Comparison of ENCODE assay signal across 13 mouse cellular contexts in the genomic region with DNA sequence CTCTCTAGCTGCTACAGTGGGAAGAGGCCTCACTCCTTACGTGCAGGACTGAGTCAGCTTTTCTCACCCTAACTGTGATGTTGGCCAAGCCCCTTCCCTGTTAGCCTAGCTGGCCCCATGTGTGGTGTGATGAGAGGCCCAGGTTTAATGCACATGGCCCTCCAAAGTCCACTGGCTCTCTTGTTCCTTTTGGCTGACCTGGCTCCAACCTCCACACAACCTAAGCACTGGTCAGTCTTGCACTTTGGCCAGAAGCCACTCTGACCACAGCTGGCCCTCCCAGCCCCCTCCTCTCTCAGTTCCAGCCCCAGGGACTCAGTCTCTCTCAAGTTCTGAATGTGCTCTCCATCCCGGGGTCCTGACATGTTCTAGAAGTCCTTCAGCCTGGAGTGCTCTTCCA. TPM values are rescaled to one million over a fixed set of nuclear protein-coding genes. Genes with fewer than 3 reads are reported as not detected.
DNase-seq lines count a peak whose midpoint lies in the region; ATAC-seq and TF ChIP-seq lines count a peak whose summit lies in the region.
"Had no signal": no experiment of that assay in that cellular context is flagged by ENCODE, and none has a peak within 500 bp of the region (broad histone marks: within the 10 kb centered on the region; RNA-seq: fewer than 3 reads in every experiment).

No protein-coding gene starts in this region.

- no peak overlapping the region for H3K9ac ChIP-seq in hindbrain, postnatal 0 days (replicated peaks; ENCODE audit: low read length)
- no peak overlapping the region for H3K9ac ChIP-seq in midbrain, embryonic 13.5 days (replicated peaks)
- H3K9ac ChIP-seq in midbrain, embryonic 14.5 days (replicated peaks; ENCODE audit: low read length) = no peak overlapping the region
- H3K9ac ChIP-seq: embryonic facial prominence, embryonic 15.5 days; neural tube, embryonic 13.5 days had no signal

- peak overlapping the region; percentile 92 for H3K27ac ChIP-seq in hindbrain, embryonic 10.5 days
- no peak overlapping the region for H3K27ac ChIP-seq in hindbrain, postnatal 0 days
- H3K27ac ChIP-seq in midbrain, embryonic 13.5 days = peak overlapping the region; percentile 85; the same call in 1 of the 2 replicates
- H3K27ac ChIP-seq in midbrain, embryonic 14.5 days (replicated peaks; ENCODE audit: low read depth, low read length) = no peak overlapping the region

- H3K4me2 ChIP-seq in hindbrain, postnatal 0 days (ENCODE audit: low read depth, low read length) = no peak overlapping the region
- no peak overlapping the region for H3K4me2 ChIP-seq in midbrain, embryonic 13.5 days (replicated peaks)
- H3K4me2 ChIP-seq in midbrain, embryonic 14.5 days (ENCODE audit: low read length) = no peak overlapping the region
- H3K4me2 ChIP-seq: embryonic facial prominence, embryonic 15.5 days; neural tube, embryonic 13.5 days had no signal

- TF ChIP-seq POLR2A in lung, adult 2 months (IDR thresholded peaks at IDR 0.05; ENCODE audit: borderline replicate concordance, extremely low read depth, low read depth, low read length) = no peak

- no peaks in the 10 kb centered on the region for H3K36me3 ChIP-seq in hindbrain, embryonic 10.5 days
- H3K36me3 ChIP-seq in hindbrain, postnatal 0 days (ENCODE audit: insufficient read depth, low read length) = no peaks in the 10 kb centered on the region
- no peaks in the 10 kb centered on the region for H3K36me3 ChIP-seq in midbrain, embryonic 13.5 days
- no peaks in the 10 kb centered on the region for H3K36me3 ChIP-seq in midbrain, embryonic 14.5 days (ENCODE audit: control insufficient read depth, insufficient read depth, low read length)
- H3K36me3 ChIP-seq: embryonic facial prominence, embryonic 15.5 days; neural tube, embryonic 13.5 days had no signal

- H3K27me3 ChIP-seq in hindbrain, embryonic 10.5 days (ENCODE audit: insufficient read depth, poor library complexity, severe bottlenecking) = no peaks in the 10 kb centered on the region
- H3K27me3 ChIP-seq in hindbrain, postnatal 0 days (ENCODE audit: insufficient read depth, low read length) = no peaks in the 10 kb centered on the region
- no peaks in the 10 kb centered on the region for H3K27me3 ChIP-seq in midbrain, embryonic 13.5 days
- H3K27me3 ChIP-seq in midbrain, embryonic 14.5 days (ENCODE audit: control insufficient read depth, insufficient read depth, low read length) = no peaks in the 10 kb centered on the region
- H3K27me3 ChIP-seq: embryonic facial prominence, embryonic 15.5 days; neural tube, embryonic 13.5 days had no signal

- DNase-seq in hindbrain, embryonic 10.5 days (ENCODE audit: low spot score) = no peak
- no peak for DNase-seq in hindbrain, postnatal 0 days (ENCODE audit: low spot score)
- no peak for DNase-seq in midbrain, embryonic 14.5 days
- peak; percentile 26 for DNase-seq in kidney, postnatal 10 days
- no peak for DNase-seq in right cerebral cortex, adult 2 months (ENCODE audit: low spot score in 2 of 2)
- DNase-seq in lung, adult 2 months = no peak
- DNase-seq: heart, adult 18-20 months; heart, postnatal 4 days; thymus, adult 2 months had no signal

- H3K9me3 ChIP-seq in hindbrain, embryonic 10.5 days = no peaks in the 10 kb centered on the region
- H3K9me3 ChIP-seq in hindbrain, postnatal 0 days (ENCODE audit: low read length) = no peaks in the 10 kb centered on the region
- H3K9me3 ChIP-seq in midbrain, embryonic 13.5 days = no peaks in the 10 kb centered on the region
- no peaks in the 10 kb centered on the region for H3K9me3 ChIP-seq in midbrain, embryonic 14.5 days (ENCODE audit: control insufficient read depth, low read length)
- H3K9me3 ChIP-seq: embryonic facial prominence, embryonic 15.5 days; neural tube, embryonic 13.5 days had no signal

- ATAC-seq in hindbrain, postnatal 0 days = no peak
- no peak for ATAC-seq in midbrain, embryonic 13.5 days
- ATAC-seq in midbrain, embryonic 14.5 days (ENCODE audit: low FRiP score, low TSS enrichment) = no peak

- 77% methylated on average over 2 of the region's 2 CpGs for WGBS in hindbrain, embryonic 10.5 days
- WGBS in hindbrain, postnatal 0 days = 89% methylated on average over 2 of the region's 2 CpGs
- WGBS in midbrain, embryonic 13.5 days = 73% methylated on average over 2 of the region's 2 CpGs
- 79% methylated on average over 2 of the region's 2 CpGs for WGBS in midbrain, embryonic 14.5 days
- 81% methylated on average over 2 of the region's 2 CpGs for WGBS in lung, adult 2 months

- no peak for TF ChIP-seq CTCF in hindbrain, postnatal 0 days (IDR thresholded peaks at IDR 0.05; ENCODE audit: low read depth)
- no peak for TF ChIP-seq CTCF in lung, adult 2 months (IDR thresholded peaks at IDR 0.05; ENCODE audit: insufficient read depth, low read length)

- H3K4me1 ChIP-seq in hindbrain, embryonic 10.5 days (replicated peaks) = peaks cover 50% of the 10 kb centered on the region
- H3K4me1 ChIP-seq in hindbrain, postnatal 0 days (ENCODE audit: insufficient read depth, low read length) = no peaks in the 10 kb centered on the region
- H3K4me1 ChIP-seq in midbrain, embryonic 13.5 days (replicated peaks) = peaks cover 27% of the 10 kb centered on the region
- H3K4me1 ChIP-seq in midbrain, embryonic 14.5 days (ENCODE audit: control insufficient read depth, insufficient read depth, low read length) = peaks cover 11% of the 10 kb centered on the region; the same call in 1 of the 2 replicates
- no peaks in the 10 kb centered on the region; the same call in 1 of the 2 replicates for H3K4me1 ChIP-seq in lung, adult 2 months (ENCODE audit: control insufficient read depth, insufficient read depth, low read length)

- no peak overlapping the region for H3K4me3 ChIP-seq in hindbrain, embryonic 10.5 days
- no peak overlapping the region for H3K4me3 ChIP-seq in hindbrain, postnatal 0 days (ENCODE audit: low read length)
- no peak overlapping the region for H3K4me3 ChIP-seq in midbrain, embryonic 13.5 days (replicated peaks)
- no peak overlapping the region for H3K4me3 ChIP-seq in midbrain, embryonic 14.5 days (replicated peaks; ENCODE audit: low read depth, low read length)
- no peak overlapping the region for H3K4me3 ChIP-seq in lung, adult 2 months (replicated peaks; ENCODE audit: extremely low read depth, low read depth, low read length)
- H3K4me3 ChIP-seq: embryonic facial prominence, embryonic 15.5 days; megakaryocyte, embryonic 14.5 days; neural tube, embryonic 13.5 days had no signal

RNA-seq across cellular contexts. Expression of gene Gpam, which starts 18.1 kb away (rescaled TPM):
- polyA plus RNA-seq in hindbrain, embryonic 10.5 days (2016; fragmentation: Nextera tagmentation; extraction: Ambion mirVana) = 20.1 and 20.5 TPM in 2 replicates
- total RNA-seq in hindbrain, postnatal 0 days (2014; rRNA removed) = 84.2 and 85.1 TPM in 2 replicates
- polyA plus RNA-seq in hindbrain, postnatal 0 days (2015; fragmentation: Nextera tagmentation; extraction: Ambion mirVana) = 20.7 and 20.9 TPM in 2 replicates
- 21.7 and 21.8 TPM in 2 replicates for polyA plus RNA-seq in midbrain, embryonic 13.5 days (2015; fragmentation: Nextera tagmentation; extraction: Ambion mirVana)
- polyA plus RNA-seq in midbrain, embryonic 14.5 days (2014; fragmentation: Nextera tagmentation; extraction: Ambion mirVana) = 19.3 and 28.7 TPM in 2 replicates
- 59.0 and 70.8 TPM in 2 replicates for polyA plus RNA-seq in lung, adult 2 months (2012; rRNA removed)

RNA-seq across cellular contexts. Expression of gene Tectb, which starts 35.4 kb away (rescaled TPM):
- not detected in 2 replicates for polyA plus RNA-seq in hindbrain, embryonic 10.5 days (2016; fragmentation: Nextera tagmentation; extraction: Ambion mirVana)
- total RNA-seq in hindbrain, postnatal 0 days (2014; rRNA removed) = 0.10 TPM in 1 of 2 replicates, not detected in the other
- polyA plus RNA-seq in hindbrain, postnatal 0 days (2015; fragmentation: Nextera tagmentation; extraction: Ambion mirVana) = 0.10 and 0.13 TPM in 2 replicates
- polyA plus RNA-seq in midbrain, embryonic 13.5 days (2015; fragmentation: Nextera tagmentation; extraction: Ambion mirVana) = 0.30 and 0.83 TPM in 2 replicates
- 0.65 and 0.68 TPM in 2 replicates for polyA plus RNA-seq in midbrain, embryonic 14.5 days (2014; fragmentation: Nextera tagmentation; extraction: Ambion mirVana)
- polyA plus RNA-seq in lung, adult 2 months (2012; rRNA removed) = 0.09 and 0.32 TPM in 2 replicates

Comparison
In these comparisons a context has a peak if more than half of its experiments do, and no peak if none do; other contexts are left out.
1. H3K27ac ChIP-seq: peak in hindbrain, embryonic 10.5 days (single experiment) and midbrain, embryonic 13.5 days (single experiment); none in hindbrain, postnatal 0 days (single experiment) and midbrain, embryonic 14.5 days (single experiment).